Mouse (Mus musculus): ENCODE measurements around the gene Cxcl9. TPM values are rescaled to one million over a fixed set of nuclear protein-coding genes. Genes with fewer than 3 reads are reported as not detected.

Cxcl9 gene
- not detected in 2 replicates for polyA plus RNA-seq (2021; fragmentation: Nextera tagmentation)
- long read RNA-seq, experiment 1, result 0 reads
- long read RNA-seq, experiment 2, result 0 reads

DNA sequence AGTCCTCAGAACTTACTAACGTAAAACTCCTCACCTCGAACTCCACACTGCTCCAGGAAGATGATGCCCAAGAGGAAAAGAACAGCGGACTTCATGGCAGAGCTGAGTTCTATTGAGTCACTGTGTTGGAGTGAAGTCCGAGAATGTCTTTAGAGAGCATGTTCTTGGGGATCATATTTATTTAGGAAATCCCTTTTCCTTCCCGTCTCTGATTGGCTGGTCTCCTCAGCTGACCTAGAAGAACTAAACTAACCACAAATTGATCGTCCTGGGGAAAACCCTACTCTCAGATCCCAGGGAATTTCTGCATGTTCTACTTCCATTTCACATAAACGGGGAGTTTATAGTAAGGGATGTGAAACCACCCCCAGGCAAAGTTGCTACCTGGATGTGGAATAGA is at the start of gene Cxcl9:
Gene Cxcl9 (minus strand): TSS at position 151 of the 400 bp plus-strand sequence.

DNA sequence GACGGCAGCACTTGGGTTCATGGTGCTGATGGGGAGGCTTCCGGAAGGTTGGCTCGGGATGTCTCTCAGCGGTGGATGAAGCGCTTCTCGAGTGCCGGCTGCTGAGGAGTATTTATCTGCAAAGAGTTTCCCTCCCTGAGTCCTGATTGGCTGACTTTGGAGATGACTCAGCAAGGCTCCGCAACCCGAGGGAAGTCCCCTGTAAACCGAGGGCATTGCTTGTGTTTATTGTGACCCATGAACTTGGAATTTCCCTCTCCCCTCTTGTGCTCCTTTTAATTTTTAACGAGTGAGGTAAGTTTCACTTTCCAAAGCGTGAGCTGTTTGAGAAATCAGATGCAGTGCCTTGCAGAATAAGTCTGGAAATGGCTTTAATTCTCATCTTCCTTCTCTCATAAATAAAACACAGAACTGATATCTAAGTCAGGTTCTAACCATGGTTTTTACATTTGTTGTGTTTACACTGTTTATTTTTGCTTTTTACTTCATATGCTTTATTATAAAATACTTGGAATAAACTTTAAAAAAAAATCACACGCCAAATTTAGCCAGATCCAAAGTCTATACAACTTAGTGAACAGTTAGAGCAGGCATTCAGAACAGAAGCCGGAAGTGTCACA is 21.0 kb upstream of the Cxcl9 start, which contains the start of gene Cxcl10:
Gene Cxcl10 (minus strand): TSS at position 96 of the 620 bp plus-strand sequence.

DNA sequence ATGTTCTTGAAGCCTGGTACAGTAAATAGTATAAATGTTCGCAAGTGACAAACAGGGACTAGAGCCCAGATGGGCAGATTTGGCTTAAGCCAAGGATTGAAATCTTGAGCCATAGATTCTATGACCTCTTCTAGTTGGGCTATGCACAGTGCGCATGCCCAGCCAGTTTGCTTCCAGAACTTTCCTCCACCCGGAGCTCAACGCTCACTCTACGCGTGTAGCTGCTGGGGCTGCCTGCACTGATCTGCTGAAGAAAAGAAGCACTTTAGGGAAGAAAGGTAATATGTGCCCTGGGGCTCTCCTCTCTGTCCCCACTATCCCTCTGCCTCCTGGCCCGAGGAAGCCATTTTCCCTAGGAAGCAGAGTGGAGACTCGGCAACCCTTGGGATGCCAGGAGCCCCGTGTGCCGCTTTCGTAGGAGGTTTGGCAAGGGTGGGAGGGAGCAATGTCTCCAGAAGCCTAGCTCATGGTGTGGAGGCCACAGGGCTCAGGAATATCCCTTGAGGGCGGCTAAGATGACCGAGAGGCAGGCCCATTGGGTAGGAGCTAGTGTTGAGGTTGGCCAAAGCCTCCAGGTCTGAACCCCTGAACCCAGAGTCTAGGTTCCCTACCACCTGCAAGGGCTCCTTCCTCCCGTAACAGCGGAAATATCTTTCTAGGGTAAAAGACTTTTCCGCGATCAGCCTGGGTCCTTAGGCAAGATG is 3.9 kb upstream of the Cxcl9 start, which contains the start of gene Art3:
Gene Art3 (plus strand): TSS at position 193 of the 704 bp plus-strand sequence.

DNA sequence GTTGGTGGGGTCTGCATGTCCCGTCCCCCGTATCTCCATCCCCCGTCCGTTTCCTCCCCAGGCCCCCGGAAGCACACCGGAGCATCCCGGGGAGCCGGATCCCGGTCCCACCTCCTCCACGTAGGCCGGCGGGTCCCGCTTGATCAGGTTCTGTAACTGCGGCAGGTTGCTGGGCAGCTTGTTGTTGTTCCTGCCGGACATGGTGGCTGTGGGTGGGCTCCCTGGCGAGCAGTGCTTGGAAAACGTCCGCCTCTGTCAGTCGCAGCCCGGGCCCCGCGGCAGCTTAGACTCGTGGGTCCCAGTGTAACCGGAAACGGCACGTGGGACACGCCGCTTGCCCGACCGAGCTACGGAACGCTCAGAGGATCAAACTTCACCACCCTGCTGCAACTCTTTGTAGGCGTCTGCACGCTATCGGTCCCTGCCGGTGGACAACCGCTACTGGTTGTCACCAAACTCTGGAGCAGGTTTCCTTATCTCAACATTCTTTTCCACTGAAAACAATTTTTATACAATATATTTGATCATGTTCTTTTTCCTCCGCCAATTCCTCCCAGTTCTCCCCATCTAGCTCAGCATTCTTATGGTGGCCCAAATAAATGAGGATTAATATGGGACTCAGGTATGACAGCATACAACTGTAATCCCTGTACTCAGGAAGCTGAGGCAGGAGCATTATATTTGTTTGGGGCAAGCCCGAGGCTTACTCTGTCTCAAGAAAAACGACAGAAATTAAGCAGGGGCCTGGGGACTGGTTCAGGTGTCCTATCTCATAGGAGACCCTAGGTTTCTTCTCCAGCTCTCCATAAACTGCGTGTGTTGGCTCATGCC is 18.0 kb downstream of the Cxcl9 start, which contains the start of gene Sdad1:
Gene Sdad1 (minus strand): TSS at position 799 of the 831 bp plus-strand sequence.

DNA sequence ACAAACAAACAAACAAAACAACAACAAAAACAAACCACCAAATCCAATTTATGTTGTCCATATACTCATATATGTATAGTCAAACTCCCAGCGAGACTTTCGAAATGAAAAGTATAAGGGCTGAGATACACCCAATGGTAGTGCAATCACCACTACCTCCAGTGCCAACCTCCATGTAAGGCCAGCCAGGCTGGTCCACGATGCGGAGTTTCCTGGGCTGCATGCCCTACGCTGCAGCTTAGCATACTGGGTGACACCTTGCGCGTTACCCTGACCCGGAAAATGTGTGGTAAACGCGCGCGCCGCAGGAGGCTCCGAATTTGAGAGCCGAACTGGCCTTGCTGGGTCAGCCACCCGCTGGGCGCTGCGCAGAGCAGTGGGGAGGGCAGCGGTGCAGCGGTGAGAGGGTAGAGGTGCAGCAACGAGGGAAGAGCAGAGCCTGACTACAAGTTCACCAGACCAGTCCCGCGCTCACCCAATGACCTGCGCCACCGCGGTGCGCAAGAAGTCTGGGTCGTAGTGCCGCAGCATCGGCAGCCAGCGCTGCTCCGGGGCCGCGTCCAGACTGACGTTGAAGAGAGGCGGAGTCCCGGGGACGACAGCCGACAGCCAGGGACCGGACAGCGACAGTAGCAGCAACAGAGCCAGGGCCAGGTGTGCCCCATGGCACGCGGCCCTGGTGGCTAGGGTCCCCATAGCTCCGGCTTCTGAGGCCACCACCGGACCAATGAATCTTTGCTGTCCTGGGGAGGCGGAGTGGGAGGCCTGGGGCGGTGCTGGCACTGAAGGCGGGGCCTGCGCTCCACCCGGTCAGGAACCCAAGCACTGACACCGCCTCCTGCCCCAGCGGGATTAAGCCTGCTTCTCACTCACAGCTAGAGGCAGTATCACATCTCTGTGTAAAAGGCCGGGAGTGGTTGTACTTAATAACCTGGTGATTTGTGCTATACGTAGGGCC is 50.2 kb downstream of the Cxcl9 start, which contains the start of gene Naaa:
Gene Naaa (minus strand): TSS at position 734 of the 958 bp plus-strand sequence.

Other genes with a start within 250 kb of the Cxcl9 start
- gene G3bp2, start 244.4 kb downstream of the Cxcl9 start, polyA plus RNA-seq (2021; fragmentation: Nextera tagmentation), result 197 and 234 TPM in 2 replicates
- gene Uso1, start 190.1 kb downstream of the Cxcl9 start, polyA plus RNA-seq (2021; fragmentation: Nextera tagmentation), result 16.7 and 16.8 TPM in 2 replicates
- gene U90926, start 112.7 kb downstream of the Cxcl9 start, polyA plus RNA-seq (2021; fragmentation: Nextera tagmentation), result not detected in 2 replicates
- 0.19 and 1.1 TPM in 2 replicates for gene Ppef2, start 71.8 kb downstream of the Cxcl9 start, polyA plus RNA-seq (2021; fragmentation: Nextera tagmentation)
- 30.6 and 35.2 TPM in 2 replicates for gene Naaa, start 49.9 kb downstream of the Cxcl9 start, polyA plus RNA-seq (2021; fragmentation: Nextera tagmentation)
- 7.0 and 8.5 TPM in 2 replicates for gene Sdad1, start 17.6 kb downstream of the Cxcl9 start, polyA plus RNA-seq (2021; fragmentation: Nextera tagmentation)
- 6.0 and 7.2 TPM in 2 replicates for gene Art3, start 3.7 kb upstream of the Cxcl9 start, polyA plus RNA-seq (2021; fragmentation: Nextera tagmentation)
- gene Cxcl10, start 20.8 kb upstream of the Cxcl9 start, polyA plus RNA-seq (2021; fragmentation: Nextera tagmentation), result 0.43 and 1.0 TPM in 2 replicates
- 11.9 and 18.4 TPM in 2 replicates for gene Nup54, start 107.1 kb upstream of the Cxcl9 start, polyA plus RNA-seq (2021; fragmentation: Nextera tagmentation)
- gene Scarb2, start 178.8 kb upstream of the Cxcl9 start, polyA plus RNA-seq (2021; fragmentation: Nextera tagmentation), result 14.0 and 16.3 TPM in 2 replicates
- gene Fam47e, start 227.0 kb upstream of the Cxcl9 start, polyA plus RNA-seq (2021; fragmentation: Nextera tagmentation), result 0.66 and 0.75 TPM in 2 replicates

Measured in left cerebral cortex, adult 6 months (tissue).